Mouse (Mus musculus) kidney, embryonic 15.5 days (tissue): Measurements from ENCODE around the gene Pkd1l2. TPM values are rescaled to one million over a fixed set of nuclear protein-coding genes. Genes with fewer than 3 reads are reported as not detected.

ENCODE experiments used
- ATAC-seq: fragments of 200-750 bp; cut with Nextera tagmentation; replicated peaks from 2 replicates; pipeline ENCODE4 v1.8.0; 2017; ENCODE audit warnings: moderate TSS enrichment; ENCODE audit not compliant: low FRiP score
- H3K27ac ChIP-seq: fragments of 300-500 bp; sonication (generic); 2 replicates; pipeline ENCODE4 v1.5.1; 2015; ENCODE audit warnings: mild to moderate bottlenecking, inconsistent platforms
- H3K27me3 ChIP-seq: fragments of 300-500 bp; sonication (generic); 2 replicates; pipeline ENCODE4 v1.6.1; 2015; ENCODE audit warnings: inconsistent platforms
- H3K36me3 ChIP-seq: fragments of 300-500 bp; sonication (generic); 2 replicates; pipeline ENCODE4 v1.6.1; 2015; ENCODE audit warnings: inconsistent platforms
- H3K4me1 ChIP-seq: fragments of 300-500 bp; sonication (generic); 2 replicates; pipeline ENCODE4 v1.6.1; 2015; ENCODE audit warnings: inconsistent platforms
- H3K4me2 ChIP-seq: fragments of 300-500 bp; sonication (generic); 2 replicates; pipeline ENCODE4 v1.6.1; 2015; ENCODE audit warnings: moderate library complexity, mild to moderate bottlenecking, inconsistent platforms
- H3K4me3 ChIP-seq: fragments of 300-500 bp; sonication (generic); replicated peaks from 2 replicates; pipeline ENCODE4 v1.5.1; 2015; ENCODE audit warnings: mild to moderate bottlenecking, inconsistent platforms
- H3K9ac ChIP-seq: fragments of 300-500 bp; sonication (generic); 2 replicates; pipeline ENCODE4 v1.6.1; 2015; ENCODE audit warnings: mild to moderate bottlenecking, inconsistent platforms
- H3K9me3 ChIP-seq: fragments of 300-500 bp; sonication (generic); replicated peaks from 2 replicates; pipeline ENCODE4 v1.6.1; 2016; ENCODE audit warnings: inconsistent platforms
- WGBS: fragments of 180-500 bp; shearing (Covaris S2); methylation state at CpG from one replicate; pipeline ENCODE4 v1.1.7; 2015; ENCODE audit warnings: mixed read lengths; 5-methylcytosine and 5-hydroxymethylcytosine counted together
- polyA plus RNA-seq: library from polyadenylated mRNA; unstranded; fragments of >200 nt; fragmentation: Nextera tagmentation; extraction: Ambion mirVana; gene quantifications from 2 replicates; pipeline ENCODE4 v1.2.1, GENCODE M21; 2015

Gene Pkd1l2
- 0.05 and 0.10 TPM in 2 replicates for polyA plus RNA-seq

DNA sequence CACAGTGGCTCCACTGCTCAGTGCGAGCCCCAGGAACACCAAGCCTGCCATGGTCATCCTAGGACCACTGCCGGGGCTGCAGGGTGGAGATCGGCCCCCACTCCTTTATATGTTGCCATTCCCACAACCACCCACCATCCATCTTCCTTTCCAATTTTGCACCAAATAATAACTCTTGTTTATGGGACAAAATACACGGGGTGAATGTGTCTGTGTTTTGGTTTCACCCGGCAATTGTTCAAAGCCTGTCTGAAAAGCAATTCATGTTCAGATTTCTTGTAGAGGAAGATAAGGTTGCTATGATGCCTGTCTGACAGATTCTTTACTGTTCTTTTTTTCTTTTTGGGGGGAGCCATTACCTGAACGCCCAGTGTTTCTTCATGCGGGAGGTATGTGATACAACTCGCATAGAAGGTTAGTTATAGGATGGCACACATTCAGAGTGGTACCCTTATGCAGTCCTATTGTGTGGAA is at the start of gene Pkd1l2:
TSS of gene Pkd1l2 (minus strand) at position 51 of the 474 bp plus-strand sequence.
- H3K4me1 ChIP-seq: no peaks in the 10 kb centered on the region
- no peaks in the 10 kb centered on the region for H3K36me3 ChIP-seq
- no peak for ATAC-seq
- H3K9ac ChIP-seq: no peak within 1 kb of the TSS
- H3K27ac ChIP-seq: no peak within 1 kb of the TSS
- H3K4me2 ChIP-seq: no peak within 1 kb of the TSS
- H3K27me3 ChIP-seq: no peaks in the 10 kb centered on the region
- H3K4me3 ChIP-seq: no peak within 1 kb of the TSS
- 76% methylated on average over 8 of the region's 8 CpGs for WGBS
- H3K9me3 ChIP-seq: no peaks in the 10 kb centered on the region

DNA sequence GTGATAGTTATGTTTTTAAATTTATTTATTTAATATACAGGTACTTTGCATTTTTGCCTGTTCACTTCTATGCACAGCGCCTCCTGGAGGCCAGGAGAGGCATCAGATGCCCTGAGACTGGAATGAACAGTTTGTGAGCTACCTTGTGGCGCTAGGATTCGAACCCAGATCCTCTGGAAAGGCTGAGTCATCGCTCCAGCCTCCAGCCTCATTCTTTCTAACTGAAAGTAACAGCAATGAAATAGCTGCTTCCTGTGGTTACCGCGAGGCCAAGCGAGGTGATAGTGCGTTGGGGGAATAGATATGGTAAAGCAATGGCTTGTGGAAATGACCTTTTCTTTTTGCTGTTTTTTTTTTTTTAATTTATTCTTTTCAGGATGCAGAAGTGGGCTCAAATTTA is 44.8 kb upstream of the Pkd1l2 start:
- no peak for ATAC-seq

DNA sequence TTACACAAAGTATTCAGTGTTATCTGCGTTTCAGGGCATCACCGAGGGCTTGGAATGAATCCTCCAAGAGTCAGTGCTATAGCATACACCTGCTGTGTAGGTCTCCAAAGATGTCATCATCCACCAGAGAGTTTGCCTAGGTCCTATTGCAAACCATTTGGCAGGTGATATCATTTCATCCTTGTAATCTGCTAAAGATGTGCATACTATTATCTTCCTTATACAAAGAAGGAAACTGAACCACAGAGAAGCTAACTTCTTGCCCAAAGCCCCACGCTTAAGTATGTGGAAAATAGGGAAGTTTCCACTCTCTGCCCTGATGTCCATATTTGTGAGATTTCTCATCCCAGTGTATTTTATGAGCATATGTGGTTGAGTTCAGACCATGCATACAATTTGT is 44.2 kb upstream of the Pkd1l2 start:
- H3K4me2 ChIP-seq: no peak overlapping the region
- no peaks in the 10 kb centered on the region for H3K9me3 ChIP-seq
- ATAC-seq: no peak
- no peak overlapping the region for H3K4me3 ChIP-seq
- no peak overlapping the region for H3K9ac ChIP-seq
- WGBS: 93% methylated on average over 3 of the region's 3 CpGs
- H3K27ac ChIP-seq: no peak overlapping the region
- no peaks in the 10 kb centered on the region for H3K4me1 ChIP-seq
- no peaks in the 10 kb centered on the region for H3K36me3 ChIP-seq
- no peaks in the 10 kb centered on the region; the same call in 1 of the 2 replicates for H3K27me3 ChIP-seq

More for the DNA sequence above, 44.8 kb upstream of the Pkd1l2 start:
- H3K9ac ChIP-seq: no peak overlapping the region
- no peaks in the 10 kb centered on the region for H3K9me3 ChIP-seq
- H3K4me2 ChIP-seq: no peak overlapping the region
- no peaks in the 10 kb centered on the region for H3K36me3 ChIP-seq
- no peaks in the 10 kb centered on the region; the same call in 1 of the 2 replicates for H3K27me3 ChIP-seq
- no peaks in the 10 kb centered on the region for H3K4me1 ChIP-seq
- H3K27ac ChIP-seq: no peak overlapping the region
- 82% methylated on average over 8 of the region's 8 CpGs for WGBS
- H3K4me3 ChIP-seq: no peak overlapping the region

DNA sequence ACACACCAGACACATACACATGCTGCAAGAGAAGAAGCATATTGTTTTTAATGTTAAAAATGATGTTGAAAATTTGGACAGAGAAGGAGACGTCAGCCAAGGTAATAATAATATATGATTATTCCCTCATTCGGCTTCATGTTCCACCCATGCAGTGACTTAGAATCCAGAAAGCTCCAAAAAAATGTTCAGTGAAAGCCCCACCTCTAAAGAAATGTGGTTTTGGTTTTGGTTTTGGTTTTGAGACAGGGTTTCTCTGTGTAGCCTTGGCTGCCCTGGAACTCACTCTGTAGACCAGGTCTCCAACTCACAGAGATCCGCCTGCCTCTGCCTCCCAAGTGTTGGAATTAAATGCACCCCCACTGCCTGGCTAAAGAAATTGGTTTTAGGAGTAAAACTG is 43.6 kb upstream of the Pkd1l2 start:
- Histone ChIP-seq H3K36me3 (no peaks in the 10 kb centered on the region), H3K9me3 (no peaks in the 10 kb centered on the region), H3K27me3 (no peaks in the 10 kb centered on the region; the same call in 1 of the 2 replicates), H3K4me1 (no peaks in the 10 kb centered on the region), H3K4me2 (no peak overlapping the region), H3K27ac (no peak overlapping the region), H3K4me3 (no peak overlapping the region), H3K9ac (no peak overlapping the region)
- no peak for ATAC-seq
- WGBS: 95% methylated on average over 3 of the region's 3 CpGs

DNA sequence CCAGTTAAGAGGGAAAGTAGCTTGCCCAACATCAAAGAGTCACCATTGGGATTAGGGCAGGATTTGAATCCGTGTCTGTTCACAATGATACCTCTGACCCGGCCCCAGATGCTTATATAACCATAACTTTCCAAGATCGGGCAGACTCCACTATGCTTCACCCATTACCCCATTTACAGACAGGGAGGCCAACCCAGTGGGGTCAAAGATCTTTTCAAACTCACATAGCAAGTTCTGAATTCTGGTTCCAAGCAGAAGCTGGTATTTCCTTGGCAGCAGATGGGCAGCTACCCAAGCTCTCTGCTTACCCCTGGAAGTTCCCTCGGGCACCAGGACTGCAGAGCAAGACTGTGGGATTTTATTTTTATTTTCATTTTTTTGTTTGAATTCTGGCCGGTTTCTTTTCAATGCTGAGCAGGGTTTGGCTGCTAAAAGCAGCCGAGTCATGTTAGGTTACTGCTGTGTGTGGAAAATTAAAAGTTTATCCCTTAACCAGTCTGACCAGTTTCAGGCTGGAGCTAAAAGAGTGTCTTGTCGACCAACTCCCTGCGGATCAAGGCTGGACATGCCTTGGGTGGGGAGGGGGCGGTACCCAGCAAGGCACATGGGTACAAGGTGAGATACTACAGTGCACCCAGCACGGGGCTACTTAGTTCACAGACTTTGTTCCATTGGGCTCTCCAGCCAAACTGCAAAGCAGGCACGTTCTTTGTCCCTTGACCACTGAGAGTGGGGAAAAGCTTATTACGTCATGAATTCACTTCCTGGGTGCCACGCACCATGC is 41.8 kb upstream of the Pkd1l2 start:
- no peaks in the 10 kb centered on the region for H3K4me1 ChIP-seq
- no peak overlapping the region for H3K4me3 ChIP-seq
- H3K36me3 ChIP-seq: no peaks in the 10 kb centered on the region
- ATAC-seq: 0 out of 2 replicates have a peak, but pooled peaks have one; percentile 40
- no peak overlapping the region for H3K4me2 ChIP-seq
- H3K27ac ChIP-seq: no peak overlapping the region
- H3K9ac ChIP-seq: no peak overlapping the region
- H3K9me3 ChIP-seq: no peaks in the 10 kb centered on the region
- H3K27me3 ChIP-seq: no peaks in the 10 kb centered on the region; the same call in 1 of the 2 replicates
- 77% methylated on average over 13 of the region's 13 CpGs for WGBS

DNA sequence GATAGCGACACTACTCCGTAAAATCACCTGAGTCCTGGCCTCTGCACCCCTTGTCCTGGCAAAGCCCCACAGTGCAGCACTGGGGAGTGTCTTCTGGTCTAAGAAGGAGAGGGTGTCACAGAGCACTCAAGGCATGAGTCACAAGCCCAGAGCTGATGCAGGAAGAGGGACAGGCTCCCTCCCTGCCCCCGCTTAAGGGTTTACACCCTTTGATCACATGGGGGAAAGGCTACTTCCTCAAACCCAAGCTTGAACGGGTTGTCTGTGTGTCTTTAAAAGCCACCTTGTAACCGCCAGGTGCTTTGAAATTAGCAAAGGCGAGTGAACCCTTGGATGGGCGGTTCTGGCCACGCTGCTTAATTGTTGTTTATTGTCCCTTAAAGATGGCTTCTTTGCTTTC is 39.0 kb upstream of the Pkd1l2 start:
- 0 out of 2 replicates have a peak, but pooled peaks cover 2% of the 10 kb centered on the region for H3K4me1 ChIP-seq
- no peaks in the 10 kb centered on the region for H3K27me3 ChIP-seq
- H3K9me3 ChIP-seq: no peaks in the 10 kb centered on the region
- 46% methylated on average over 8 of the region's 8 CpGs for WGBS
- H3K4me3 ChIP-seq: no peak overlapping the region
- H3K4me2 ChIP-seq: no peak overlapping the region
- H3K36me3 ChIP-seq: no peaks in the 10 kb centered on the region
- no peak overlapping the region for H3K9ac ChIP-seq
- no peak overlapping the region for H3K27ac ChIP-seq
- 0 out of 2 replicates have a peak, but pooled peaks have one; percentile 40 for ATAC-seq

DNA sequence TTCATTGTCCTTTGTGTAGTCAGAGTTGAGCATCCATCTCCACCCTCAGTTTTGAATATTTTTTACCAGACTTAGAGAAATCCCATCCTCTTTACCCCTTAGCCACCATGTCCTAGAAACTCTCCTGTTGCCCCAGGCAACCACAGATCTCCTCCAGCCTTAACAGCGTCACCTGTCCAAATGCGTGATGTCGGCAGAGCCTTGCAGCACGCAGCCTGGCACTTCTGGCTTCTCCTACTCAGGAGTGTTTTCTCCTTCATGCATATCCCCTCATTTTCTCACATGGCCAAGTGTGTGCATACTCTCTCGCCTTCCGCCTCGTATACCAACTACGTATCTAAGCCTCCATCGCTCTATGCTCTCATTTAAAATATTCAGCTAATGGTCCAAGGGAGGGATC is 36.2 kb upstream of the Pkd1l2 start:
- Histone ChIP-seq H3K4me3 (no peak overlapping the region), H3K9ac (no peak overlapping the region), H3K4me1 (peaks cover 13% of the 10 kb centered on the region), H3K27ac (no peak overlapping the region), H3K4me2 (no peak overlapping the region), H3K36me3 (no peaks in the 10 kb centered on the region), H3K9me3 (no peaks in the 10 kb centered on the region), H3K27me3 (no peaks in the 10 kb centered on the region)
- WGBS: 89% methylated on average over 9 of the region's 9 CpGs
- no peak for ATAC-seq

DNA sequence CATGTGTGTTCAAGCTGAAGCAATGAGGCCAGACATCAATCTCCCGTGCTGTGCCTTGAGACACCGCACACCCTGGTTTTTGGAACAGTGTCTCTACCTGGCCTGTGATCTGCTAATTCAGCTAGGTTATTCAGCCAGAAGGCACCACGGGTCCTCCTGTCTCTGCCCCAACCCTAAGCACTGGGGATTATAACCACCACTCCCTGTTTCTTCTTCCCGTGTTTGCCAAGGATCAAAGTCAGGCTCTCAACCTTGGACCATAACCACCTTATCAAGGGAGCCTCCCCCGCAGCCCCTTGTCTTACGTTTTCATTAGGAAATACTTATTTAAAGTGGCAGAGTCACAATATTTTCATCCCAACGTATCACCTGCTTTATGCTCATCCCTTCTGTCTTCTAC is 34.3 kb upstream of the Pkd1l2 start:
- Histone ChIP-seq H3K27ac (no peak overlapping the region), H3K4me3 (no peak overlapping the region), H3K4me1 (peaks cover 19% of the 10 kb centered on the region), H3K9me3 (no peaks in the 10 kb centered on the region), H3K4me2 (no peak overlapping the region), H3K36me3 (no peaks in the 10 kb centered on the region), H3K27me3 (no peaks in the 10 kb centered on the region), H3K9ac (no peak overlapping the region)
- 64% methylated on average over 7 of the region's 7 CpGs for WGBS
- no peak for ATAC-seq

DNA sequence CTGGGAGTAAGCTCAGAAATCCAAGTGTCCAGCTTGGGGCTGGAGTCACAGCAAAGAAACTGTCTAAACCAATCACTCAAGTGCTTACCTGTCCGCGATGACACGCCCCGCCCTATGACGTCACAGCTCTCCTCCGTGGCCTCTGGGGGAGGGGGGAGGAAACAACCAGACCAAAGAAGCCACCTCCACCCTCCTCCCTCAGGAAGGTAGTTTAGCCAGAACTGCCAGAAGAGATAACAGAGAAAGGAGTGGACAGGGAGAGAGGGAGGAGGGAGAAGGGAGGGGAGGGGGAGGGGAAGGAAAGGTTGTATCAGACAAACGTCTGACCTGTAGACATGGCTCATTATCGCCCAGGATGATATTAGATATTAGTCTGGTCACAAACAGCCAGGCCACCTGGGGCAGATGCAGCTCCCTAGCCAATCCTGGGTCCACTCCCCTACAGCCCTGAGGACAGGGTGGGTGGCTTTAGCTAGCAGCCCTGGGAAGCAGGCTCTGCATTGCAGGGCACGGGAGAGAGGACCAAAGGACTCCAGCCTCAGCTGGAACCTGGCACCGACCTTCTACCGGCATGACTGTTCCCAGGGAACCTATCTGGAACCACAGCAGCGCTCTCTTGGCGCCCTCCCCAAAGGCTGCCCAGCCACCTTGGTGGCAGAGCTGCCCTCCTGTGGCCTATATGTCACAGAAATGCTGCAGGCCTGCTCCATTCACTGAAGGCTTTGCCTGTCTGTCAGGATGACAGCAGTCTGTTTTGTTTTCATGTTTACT is 33.6 kb upstream of the Pkd1l2 start:
- H3K4me3 ChIP-seq: peak overlapping the region; percentile 13; the same call in 1 of the 2 replicates
- no peak overlapping the region for H3K27ac ChIP-seq
- peak overlapping the region; percentile 36 for H3K4me2 ChIP-seq
- peaks cover 19% of the 10 kb centered on the region for H3K4me1 ChIP-seq
- H3K9me3 ChIP-seq: no peaks in the 10 kb centered on the region
- ATAC-seq: 0 out of 2 replicates have a peak, but pooled peaks have one; percentile 43
- H3K27me3 ChIP-seq: no peaks in the 10 kb centered on the region
- 14% methylated on average over 13 of the region's 13 CpGs for WGBS
- H3K9ac ChIP-seq: no peak overlapping the region
- H3K36me3 ChIP-seq: no peaks in the 10 kb centered on the region

DNA sequence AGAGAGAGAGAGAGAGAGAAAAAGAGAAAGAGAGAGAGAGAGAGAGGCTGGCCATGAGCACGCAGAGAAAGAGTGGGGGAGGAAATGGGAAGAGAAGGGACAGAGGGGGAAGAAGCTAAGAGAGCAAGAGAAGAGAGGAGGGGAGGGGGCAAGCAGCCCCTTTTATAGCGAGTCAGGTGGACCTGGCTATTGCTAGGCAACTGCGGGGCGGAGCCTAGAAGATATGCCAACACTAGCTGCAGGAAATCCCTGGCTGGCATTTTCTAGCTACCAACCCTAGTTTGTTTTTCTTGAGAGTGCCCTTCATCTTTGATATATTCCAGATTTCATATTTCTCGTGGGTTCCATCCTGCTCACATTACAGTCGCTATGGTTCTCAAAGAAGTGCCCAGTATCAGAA is 32.8 kb upstream of the Pkd1l2 start:
- Histone ChIP-seq H3K36me3 (no peaks in the 10 kb centered on the region), H3K9me3 (no peaks in the 10 kb centered on the region), H3K27me3 (no peaks in the 10 kb centered on the region), H3K4me3 (no peak overlapping the region), H3K4me1 (peaks cover 19% of the 10 kb centered on the region), H3K9ac (no peak overlapping the region), H3K27ac (no peak overlapping the region), H3K4me2 (peak overlapping the region; percentile 36; the same call in 1 of the 2 replicates)
- ATAC-seq: no peak
- WGBS: 40% methylated on average over 6 of the region's 6 CpGs

DNA sequence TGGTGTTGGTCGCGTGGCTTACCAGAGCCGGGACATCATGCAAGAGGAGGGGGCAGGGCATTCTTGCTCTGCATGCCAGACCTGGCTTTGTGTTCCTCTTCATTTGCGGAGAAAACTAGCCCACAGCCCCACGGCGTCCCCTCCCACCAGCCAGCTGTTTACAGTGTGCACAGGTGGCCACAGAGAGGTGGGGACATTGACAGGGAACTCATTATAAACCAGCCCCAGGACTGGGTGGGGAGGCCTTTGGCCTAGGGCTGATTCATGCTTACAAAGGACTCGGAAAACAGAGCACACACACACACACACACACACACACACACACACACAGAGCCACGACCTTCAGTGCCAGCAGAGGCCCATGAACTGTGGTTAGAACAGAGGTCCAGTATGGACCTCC is 30.0 kb upstream of the Pkd1l2 start:
- H3K27me3 ChIP-seq: no peaks in the 10 kb centered on the region
- H3K9me3 ChIP-seq: no peaks in the 10 kb centered on the region
- H3K4me2 ChIP-seq: no peak overlapping the region
- no peaks in the 10 kb centered on the region for H3K36me3 ChIP-seq
- no peak overlapping the region for H3K27ac ChIP-seq
- H3K4me1 ChIP-seq: peaks cover 17% of the 10 kb centered on the region
- no peak overlapping the region for H3K9ac ChIP-seq
- no peak; the same call in 1 of the 2 replicates for ATAC-seq
- 62% methylated on average over 8 of the region's 8 CpGs for WGBS
- no peak overlapping the region for H3K4me3 ChIP-seq

DNA sequence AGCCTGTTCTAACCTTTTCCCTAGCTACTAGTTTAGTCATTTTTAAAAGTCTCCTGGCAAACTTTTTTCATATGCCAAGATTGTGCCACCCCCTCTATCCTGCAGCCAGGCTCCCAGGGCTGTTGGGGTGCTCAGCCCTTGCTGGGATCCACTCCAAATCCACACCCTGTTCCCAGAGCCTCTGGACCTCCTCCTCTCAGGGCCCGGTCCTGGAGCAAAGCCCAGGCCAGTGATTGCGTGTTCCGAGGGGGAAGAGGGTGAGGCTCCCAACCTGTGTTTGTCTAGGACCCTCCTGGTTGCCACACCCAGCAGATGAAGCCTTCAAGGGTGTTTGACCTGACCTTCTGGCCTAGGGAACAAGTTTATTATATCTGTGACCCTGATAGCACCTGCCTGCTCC is 29.4 kb upstream of the Pkd1l2 start:
- no peaks in the 10 kb centered on the region for H3K9me3 ChIP-seq
- peaks cover 17% of the 10 kb centered on the region for H3K4me1 ChIP-seq
- no peak overlapping the region for H3K9ac ChIP-seq
- ATAC-seq: no peak
- no peaks in the 10 kb centered on the region for H3K36me3 ChIP-seq
- H3K27me3 ChIP-seq: no peaks in the 10 kb centered on the region
- 82% methylated on average over 3 of the region's 3 CpGs for WGBS
- H3K4me3 ChIP-seq: no peak overlapping the region
- H3K4me2 ChIP-seq: no peak overlapping the region
- no peak overlapping the region for H3K27ac ChIP-seq
